Mouse (Mus musculus) liver, adult (tissue): ENCODE results near the gene Ilf3.

Experiments
- GATA4 ChIP-seq: IDR thresholded peaks from 2 replicates; pipeline ENCODE4 v1.6.1; 2014; ENCODE audit warnings: mild to moderate bottlenecking, low read length; ENCODE audit not compliant: insufficient replicate concordance

Ilf3 gene

GRCm38 (mm10) chr9:21367357-21368111, at the start of gene Ilf3:
Gene Ilf3 (plus strand): TSS chr9:21367871.
- TF ChIP-seq GATA4: no peak

- no peak for TF ChIP-seq GATA4
Observed at GRCm38 (mm10) chr9:21318792-21319191, 48.9 kb upstream of the Ilf3 start.

DNA sequence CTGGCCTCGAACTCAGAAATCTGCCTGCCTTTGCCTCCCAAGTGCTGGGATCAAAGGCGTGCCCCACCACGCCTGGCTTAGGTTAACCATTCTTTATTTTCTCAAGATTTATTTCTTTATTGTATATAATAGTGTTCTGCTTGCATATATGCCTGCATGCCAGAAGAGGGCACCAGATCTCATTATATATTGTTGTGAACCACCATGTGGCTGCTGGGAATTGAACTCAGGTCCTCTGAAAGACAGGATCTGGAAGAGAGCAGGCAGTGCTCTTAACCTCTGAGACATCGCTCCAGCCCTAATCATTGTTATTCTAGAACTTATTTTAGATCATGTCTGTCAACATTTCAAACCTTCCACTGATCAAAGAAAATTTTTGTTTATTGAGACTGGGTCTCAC, 48.2 kb upstream of the Ilf3 start:
- TF ChIP-seq GATA4: no peak

DNA sequence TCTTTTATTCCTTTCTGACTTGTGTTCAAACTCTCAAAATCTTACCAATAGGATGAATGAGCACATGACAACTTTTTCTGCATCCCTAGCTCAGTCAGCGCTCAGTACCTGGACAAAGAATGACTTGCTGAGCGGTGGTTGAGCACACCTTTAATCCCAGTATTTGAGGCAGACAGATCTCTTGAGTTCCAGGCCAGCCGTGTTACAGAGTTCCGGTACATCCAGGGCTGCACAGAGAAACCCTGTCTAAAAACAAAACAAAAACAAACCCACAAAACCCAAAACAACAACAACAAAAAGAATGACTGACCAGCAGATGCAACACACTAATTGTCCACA, 47.4 kb upstream of the Ilf3 start:
- no peak for TF ChIP-seq GATA4

DNA sequence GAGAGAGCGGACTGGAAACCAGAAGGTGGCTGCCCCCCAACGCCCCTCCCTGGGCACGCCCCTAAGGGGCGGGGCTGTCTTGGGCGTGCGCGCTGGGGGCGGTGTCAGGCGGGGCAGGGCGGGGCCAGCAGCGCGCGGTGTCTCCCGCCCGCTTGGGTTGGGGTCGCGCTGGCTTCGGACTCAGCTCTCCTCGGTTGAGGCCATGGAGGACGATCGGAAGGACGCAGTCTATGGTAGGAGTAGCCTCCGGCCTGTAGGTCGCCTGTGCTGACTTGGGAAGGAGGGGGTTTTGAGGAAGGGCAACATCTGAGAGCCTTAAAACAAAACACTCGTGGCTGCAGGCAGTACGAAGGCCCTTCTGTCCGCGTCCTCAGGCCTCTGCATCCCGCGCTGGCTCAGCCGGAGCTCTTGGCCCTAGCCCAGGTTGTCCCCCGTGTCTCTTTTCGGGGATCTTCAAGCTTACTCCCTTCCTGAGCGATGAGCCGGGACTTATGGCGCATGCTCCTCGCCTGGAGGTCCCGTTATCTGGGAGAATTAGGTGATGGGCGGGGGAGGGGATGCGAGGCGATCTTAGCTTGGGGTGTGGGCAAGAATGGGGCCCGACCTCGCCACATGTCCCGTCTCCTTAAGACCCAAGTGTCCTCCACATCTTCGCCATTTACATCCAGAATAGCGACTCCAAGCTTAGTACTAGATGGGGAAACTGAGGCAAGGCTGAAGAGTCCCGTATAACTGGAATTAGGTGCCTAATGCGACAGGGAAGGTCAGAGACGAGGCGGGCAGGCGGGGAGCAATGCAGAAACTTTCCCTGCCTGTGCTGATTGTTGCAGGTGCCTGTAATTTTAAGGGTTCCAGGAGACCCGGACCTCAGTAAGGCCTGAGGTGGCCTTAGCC, 46.8 kb upstream of the Ilf3 start, which contains the start of gene Slc44a2:
Slc44a2 (plus strand) TSS at position 80 of the 894 bp plus-strand sequence.
- no peak for TF ChIP-seq GATA4

DNA sequence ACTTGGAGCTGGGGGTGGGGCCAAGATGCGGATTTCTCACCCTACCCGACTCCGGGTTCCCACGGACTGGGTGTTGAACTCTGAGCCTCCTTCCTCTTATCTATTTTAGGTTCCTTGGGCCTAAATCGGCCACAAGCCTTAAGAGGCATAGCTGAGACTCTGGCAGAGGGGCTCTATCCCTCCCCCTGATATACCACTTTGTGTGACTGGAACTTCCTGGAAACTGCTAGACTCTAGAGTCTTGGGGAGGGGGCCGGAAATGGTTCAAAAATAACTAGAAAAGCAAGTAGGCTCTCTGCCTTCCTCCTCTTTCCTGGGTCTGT, 46.2 kb upstream of the Ilf3 start:
- TF ChIP-seq GATA4: no peak

DNA sequence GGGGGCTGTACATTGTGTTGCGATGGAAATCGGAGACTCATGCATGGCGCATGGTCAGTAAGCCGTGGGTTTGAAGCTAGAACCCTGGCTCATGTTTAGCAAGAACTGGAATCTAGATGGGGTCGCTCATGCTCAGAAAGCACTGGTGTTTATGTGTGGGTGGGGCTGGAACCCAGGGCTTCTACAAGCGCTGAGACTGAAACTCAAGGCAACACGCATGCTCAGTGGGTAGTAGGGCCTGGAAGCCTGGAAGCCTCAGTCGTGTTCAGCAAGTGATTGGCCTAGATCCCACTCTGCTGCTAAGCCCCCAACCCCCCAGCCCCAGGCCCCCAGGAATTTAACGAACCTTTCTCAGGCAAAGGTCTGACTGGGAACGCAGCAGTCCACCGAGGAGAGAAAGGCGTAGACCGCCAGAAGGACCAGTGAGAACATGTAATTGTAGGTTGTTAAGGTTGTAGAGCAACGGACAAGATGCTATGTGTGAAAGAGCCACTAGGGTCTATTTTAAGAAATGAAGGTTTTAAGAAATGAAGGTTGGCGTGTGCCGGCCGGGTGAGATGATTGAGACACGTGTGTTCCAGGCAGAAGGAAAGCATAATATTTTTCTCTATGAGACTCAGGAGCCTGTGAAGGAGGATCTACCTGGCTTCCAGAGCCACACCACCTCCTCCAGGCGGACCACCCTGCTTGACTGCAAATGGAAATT, 45.3 kb upstream of the Ilf3 start:
- no peak for TF ChIP-seq GATA4

DNA sequence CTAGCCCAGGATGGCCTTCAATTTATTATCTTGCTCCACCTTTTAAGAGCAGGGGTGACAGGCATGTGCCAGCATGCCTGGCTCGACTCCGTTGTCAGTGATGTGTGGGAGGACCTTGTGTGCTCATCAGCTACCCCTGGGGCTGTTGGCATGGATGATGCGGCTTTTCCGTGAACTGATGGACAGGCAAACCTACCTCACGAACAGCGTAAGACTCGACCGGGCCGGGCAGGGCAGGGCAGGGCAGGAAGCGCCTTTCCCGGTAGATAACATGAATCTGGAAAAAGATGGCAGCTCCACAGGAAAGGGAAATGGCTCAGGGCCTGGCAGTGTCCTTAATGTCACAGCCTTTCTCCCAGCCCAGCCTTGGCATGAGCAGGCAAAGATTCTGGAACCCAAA, 43.4 kb upstream of the Ilf3 start:
- TF ChIP-seq GATA4: peak; percentile 25; the same call in 1 of the 2 replicates

DNA sequence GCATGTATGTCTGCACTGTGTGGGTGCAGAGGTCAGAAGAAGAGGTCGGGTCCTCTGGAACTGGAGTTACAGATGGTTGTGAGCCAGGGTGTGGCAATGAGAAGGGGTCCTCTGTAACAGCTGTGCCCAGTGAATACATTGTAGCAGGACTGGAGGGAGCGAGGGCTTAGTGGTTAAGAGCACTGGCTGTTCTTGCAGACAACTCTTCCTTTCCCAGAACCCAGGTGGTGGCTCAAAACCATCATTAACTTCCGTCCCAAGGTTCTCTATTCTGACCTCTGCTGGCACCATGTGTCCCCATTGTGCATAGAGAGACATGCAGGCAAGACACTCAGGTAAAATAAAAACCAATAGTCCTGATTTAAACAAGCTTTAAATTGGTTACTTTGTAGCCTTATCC, 40.1 kb upstream of the Ilf3 start:
- no peak for TF ChIP-seq GATA4

DNA sequence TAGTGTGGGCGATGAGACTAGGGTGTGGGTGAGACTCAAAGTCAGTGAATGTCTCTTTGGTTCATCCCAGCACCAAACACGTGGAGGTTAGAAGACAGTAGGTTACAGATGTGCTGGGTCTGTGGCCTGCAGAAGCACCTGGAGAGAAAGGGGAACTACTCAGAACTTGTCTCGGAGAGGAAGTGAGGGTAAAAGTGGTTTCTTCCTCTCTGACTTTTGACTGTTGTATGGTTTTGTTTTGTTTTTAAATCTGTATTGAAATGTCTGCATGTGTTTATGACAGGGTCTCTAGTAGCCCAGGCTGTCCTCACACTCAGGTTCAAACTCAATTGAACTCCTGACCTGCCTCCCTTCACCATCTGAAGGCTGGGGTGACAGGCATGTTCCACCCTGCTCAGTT, 39.6 kb upstream of the Ilf3 start:
- TF ChIP-seq GATA4: no peak

GRCm38 (mm10) chr9:21329041-21329440, 38.6 kb upstream of the Ilf3 start:
- no peak for TF ChIP-seq GATA4

- no peak for TF ChIP-seq GATA4
Observed at GRCm38 (mm10) chr9:21329699-21330289, 37.9 kb upstream of the Ilf3 start.

DNA sequence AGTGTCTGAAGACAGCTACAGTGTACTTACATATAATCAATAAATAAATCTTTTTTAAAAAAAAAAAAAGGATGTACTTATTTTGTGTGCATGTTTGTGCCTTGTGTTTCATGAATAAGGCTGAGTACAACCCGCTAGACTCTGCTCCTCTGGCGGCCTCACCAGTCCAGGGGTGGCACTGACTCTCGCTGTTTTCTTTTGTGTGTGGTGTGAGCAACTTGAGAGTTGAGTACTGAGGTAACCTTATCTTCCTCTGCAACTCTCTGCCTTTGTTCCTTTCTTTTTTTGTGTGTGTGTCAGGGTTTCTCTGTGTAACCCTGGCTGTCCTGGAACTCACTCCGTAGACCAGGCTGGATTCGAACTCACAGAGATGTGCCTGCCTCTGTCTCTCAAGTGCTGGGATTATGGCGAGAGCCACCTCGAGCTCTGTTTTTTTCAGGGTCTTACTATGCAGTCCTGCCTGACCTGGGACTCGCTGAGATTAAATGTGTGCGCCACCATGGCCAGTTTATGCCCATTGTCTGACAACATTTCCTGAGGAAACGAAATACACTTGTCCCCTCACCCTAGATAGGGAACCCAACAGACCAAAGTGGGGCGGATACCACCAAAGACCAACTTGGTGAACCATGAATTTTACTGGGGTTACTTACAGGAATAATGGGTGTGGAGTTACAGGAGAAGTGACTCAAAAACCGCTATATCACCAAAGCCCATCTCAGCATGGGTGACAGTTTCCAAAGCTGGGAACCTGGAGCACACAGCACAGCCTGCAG, 36.1 kb upstream of the Ilf3 start:
- no peak for TF ChIP-seq GATA4

DNA sequence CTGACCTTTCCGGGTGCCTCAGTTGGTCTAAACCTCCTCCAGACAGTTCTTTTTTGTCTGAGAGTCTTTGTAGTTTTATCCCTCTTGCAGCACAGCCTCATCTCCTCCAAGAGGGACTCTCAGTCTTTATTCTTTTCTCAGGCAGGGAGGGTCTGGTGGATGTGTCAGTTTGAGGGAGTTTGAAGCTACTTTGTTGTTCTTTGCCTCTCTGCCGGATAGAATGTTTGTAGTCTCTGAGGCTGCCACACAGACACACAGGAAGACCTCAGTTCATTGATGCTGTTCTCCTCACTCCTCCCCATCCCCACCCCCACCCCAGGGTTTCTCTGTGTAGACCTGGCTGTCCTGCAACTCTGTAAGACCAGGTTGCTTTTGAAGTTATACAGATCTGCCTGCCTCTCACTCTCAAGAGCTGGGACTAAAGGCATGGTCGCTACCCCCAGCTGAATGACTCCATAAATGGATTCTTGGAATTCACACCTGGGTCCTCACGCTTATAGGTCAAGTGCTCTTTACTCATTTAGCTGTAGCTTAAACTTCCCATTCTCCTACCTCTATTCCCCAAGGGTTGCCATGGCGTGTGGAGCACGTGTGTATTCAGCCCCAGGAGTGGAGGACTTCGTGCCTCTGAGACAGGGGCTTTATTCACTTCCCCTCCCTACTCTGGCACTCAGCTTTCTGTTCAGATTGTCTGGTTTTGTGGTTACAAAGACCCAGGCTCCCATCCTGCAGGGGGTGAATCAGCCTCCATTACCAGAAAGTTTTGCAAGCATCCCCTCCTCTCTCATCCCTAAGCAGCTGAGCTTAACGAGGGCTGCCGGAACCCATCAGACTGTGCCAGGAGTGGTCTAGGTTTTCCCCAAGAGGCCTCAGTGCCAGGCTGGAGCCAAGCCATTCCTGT, 35.3 kb upstream of the Ilf3 start:
- no peak for TF ChIP-seq GATA4

DNA sequence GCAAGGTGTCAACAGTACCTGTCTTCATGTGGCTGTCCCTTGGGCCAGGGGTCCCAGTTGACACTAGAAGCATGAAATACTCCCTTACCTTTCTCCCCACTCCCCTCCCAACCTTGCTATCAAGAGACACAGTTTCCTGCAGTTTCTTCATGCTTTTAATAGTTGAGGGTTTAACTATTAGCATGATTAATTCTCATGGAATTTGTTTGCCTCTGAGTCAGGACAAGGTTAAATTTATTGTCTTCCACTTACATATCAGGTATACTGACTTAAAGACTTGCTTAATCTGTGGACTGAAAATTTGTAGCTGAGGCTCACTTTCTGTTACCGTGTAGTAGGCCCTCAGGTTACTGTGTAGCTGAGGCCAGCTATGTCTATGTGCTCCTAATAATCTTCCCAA, 34.1 kb upstream of the Ilf3 start:
- no peak for TF ChIP-seq GATA4
